Mouse (Mus musculus): ENCODE results near the gene Fgf22. TPM values are rescaled to one million over a fixed set of nuclear protein-coding genes. Genes with fewer than 3 reads are reported as not detected.

Fgf22 gene
- polyA plus RNA-seq, 1 experiment from 2014 or later = 1.8 TPM

DNA sequence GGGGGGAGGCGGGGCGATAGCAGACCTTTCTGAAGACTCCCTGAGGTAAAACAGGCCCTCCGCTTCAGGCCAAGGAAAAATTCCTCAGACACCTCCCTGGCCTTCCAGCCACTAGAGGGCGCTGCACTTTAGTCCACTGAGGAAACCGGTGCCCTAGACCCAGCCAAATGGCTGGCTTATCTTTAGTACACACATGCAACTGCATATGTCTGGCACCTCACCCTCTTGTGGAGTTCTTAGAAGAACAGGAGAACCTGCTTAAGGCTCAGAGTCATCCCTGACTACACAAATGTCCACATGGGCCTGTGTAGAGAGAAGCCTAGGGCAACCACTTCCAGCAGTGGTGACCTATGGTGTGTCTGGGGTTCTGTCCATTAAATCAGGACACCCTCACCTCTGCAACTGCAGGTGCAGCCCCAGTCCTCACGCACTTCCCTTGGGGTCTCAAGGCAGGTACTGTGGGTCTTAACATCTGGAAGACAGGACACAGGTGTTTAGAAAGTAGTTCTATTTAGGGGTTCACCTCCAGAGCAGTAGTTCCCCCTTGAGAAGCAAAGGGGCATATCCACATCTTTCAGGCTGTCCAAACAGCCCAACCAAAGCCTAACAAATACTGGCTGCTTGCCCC is 42.3 kb upstream of the Fgf22 start:
- Histone ChIP-seq H3K4me2 (ENCODE audit: low read length) (no peak overlapping the region), H3K4me3 (ENCODE audit: low read depth, low read length) (no peak overlapping the region), H3K27ac (ENCODE audit: low read length) (no peak overlapping the region), H3K9me3 (replicated peaks; ENCODE audit: control insufficient read depth, low read length, poor library complexity, severe bottlenecking) (no peaks in the 10 kb centered on the region), H3K4me1 (ENCODE audit: control insufficient read depth, insufficient read depth, low read length) (peaks cover 11% of the 10 kb centered on the region), H3K36me3 (ENCODE audit: control insufficient read depth, insufficient read depth, low read length) (peaks cover 16% of the 10 kb centered on the region; the same call in 1 of the 2 replicates), H3K9ac (ENCODE audit: low read depth, low read length) (no peak overlapping the region), H3K27me3 (ENCODE audit: control insufficient read depth, insufficient read depth, low read depth, low read length) (peaks cover 12% of the 10 kb centered on the region)
- 20% methylated on average over 4 of the region's 6 CpGs for WGBS
- no peak for ATAC-seq

DNA sequence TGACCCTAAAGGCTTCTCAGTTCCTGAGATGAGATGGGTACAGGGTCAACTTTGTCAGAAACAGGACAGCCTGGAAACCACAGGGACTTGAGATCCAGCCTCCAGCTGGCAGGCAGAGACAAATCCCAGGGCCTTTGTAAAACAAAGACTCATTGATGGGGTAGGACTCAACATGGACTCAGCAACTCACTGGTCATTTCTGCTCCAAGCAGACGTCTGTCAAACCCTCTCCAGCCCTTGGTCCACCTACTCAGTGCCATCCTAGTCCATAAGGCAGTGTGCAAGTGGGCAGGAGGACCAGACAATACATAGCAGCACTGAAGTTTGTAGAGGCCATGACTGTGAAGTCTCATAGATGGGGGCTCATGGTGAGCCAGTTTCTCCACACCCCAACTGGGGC is 41.7 kb upstream of the Fgf22 start:
- H3K4me1 ChIP-seq (ENCODE audit: control insufficient read depth, insufficient read depth, low read length) = peaks cover 13% of the 10 kb centered on the region
- no peak overlapping the region for H3K27ac ChIP-seq (ENCODE audit: low read length)
- WGBS = 29% methylated on average over 1 of the region's 1 CpGs
- H3K4me3 ChIP-seq (ENCODE audit: low read depth, low read length) = no peak overlapping the region
- no peak overlapping the region for H3K9ac ChIP-seq (ENCODE audit: low read depth, low read length)
- no peak for ATAC-seq
- no peaks in the 10 kb centered on the region for H3K9me3 ChIP-seq (replicated peaks; ENCODE audit: control insufficient read depth, low read length, poor library complexity, severe bottlenecking)
- H3K36me3 ChIP-seq (ENCODE audit: control insufficient read depth, insufficient read depth, low read length) = peaks cover 16% of the 10 kb centered on the region; the same call in 1 of the 2 replicates
- peaks cover 17% of the 10 kb centered on the region for H3K27me3 ChIP-seq (ENCODE audit: control insufficient read depth, insufficient read depth, low read depth, low read length)
- H3K4me2 ChIP-seq (ENCODE audit: low read length) = no peak overlapping the region

DNA sequence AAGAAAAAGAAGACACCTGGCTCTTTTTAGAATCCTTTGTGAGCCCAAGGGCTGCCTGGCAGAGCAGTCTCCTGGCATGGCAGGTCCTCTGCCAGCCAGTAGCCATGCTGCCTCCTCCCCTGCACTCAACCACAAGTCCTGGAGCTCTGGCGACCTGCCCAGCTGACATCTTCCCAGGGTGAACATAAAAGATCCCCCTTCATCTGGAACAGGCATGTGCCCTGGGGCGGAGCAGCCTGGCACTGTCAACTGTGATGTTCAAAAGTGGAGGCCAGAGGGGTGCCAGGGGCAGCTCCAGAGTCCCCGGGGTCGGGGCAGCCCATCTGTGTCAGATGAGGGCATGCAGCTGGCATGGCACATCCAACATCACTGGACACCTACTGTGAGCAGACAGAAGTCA is 39.9 kb upstream of the Fgf22 start:
- WGBS = 72% methylated on average over 4 of the region's 4 CpGs
- H3K27me3 ChIP-seq (ENCODE audit: control insufficient read depth, insufficient read depth, low read depth, low read length) = peaks cover 27% of the 10 kb centered on the region

DNA sequence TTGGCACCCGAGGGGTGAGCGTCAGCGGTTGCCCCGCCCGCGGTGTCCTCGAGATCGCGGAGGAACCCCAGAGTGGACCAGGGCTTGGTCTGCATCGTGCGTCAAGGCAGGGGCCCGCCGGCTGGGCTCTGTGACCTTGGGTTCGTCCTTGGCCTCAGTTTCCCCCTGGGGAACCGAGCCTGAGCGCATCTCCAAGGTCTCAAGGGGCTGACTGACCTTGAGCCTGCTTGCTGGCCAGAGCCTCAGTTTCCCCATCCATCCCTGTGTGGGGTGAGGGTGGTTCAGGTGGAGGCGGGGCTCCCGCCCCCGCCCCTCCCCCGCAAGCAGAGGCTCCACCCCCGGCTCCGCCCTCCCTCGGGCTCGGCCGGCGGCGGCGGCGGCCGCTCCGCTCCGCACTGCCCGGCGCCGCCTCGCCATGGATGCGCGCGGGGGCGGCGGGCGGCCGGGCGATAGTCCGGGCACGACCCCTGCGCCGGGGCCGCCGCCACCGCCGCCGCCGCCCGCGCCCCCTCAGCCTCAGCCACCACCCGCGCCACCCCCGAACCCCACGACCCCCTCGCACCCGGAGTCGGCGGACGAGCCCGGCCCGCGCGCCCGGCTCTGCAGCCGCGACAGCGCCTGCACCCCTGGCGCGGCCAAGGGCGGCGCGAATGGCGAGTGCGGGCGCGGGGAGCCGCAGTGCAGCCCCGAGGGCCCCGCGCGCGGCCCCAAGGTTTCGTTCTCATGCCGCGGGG is 38.5 kb upstream of the Fgf22 start, which contains the start of gene Hcn2:
Gene Hcn2 (plus strand): TSS at position 381 of the 734 bp plus-strand sequence.
- peak within 1 kb of the TSS; percentile 87 for H3K9ac ChIP-seq (ENCODE audit: low read depth, low read length)
- H3K9me3 ChIP-seq (replicated peaks; ENCODE audit: control insufficient read depth, low read length, poor library complexity, severe bottlenecking) = no peaks in the 10 kb centered on the region
- peak within 1 kb of the TSS; percentile 90 for H3K4me2 ChIP-seq (ENCODE audit: low read length)
- peak within 1 kb of the TSS; percentile 86 for H3K4me3 ChIP-seq (ENCODE audit: low read depth, low read length)
- under 1% methylated on average over 48 of the region's 91 CpGs for WGBS
- H3K4me1 ChIP-seq (ENCODE audit: control insufficient read depth, insufficient read depth, low read length) = peaks cover 16% of the 10 kb centered on the region
- H3K27me3 ChIP-seq (ENCODE audit: control insufficient read depth, insufficient read depth, low read depth, low read length) = peaks cover 27% of the 10 kb centered on the region
- ATAC-seq = peak; percentile 54
- H3K27ac ChIP-seq (ENCODE audit: low read length) = peak within 1 kb of the TSS; percentile 64; the same call in 1 of the 2 replicates
- no peaks in the 10 kb centered on the region; the same call in 1 of the 2 replicates for H3K36me3 ChIP-seq (ENCODE audit: control insufficient read depth, insufficient read depth, low read length)

More for the DNA sequence above, 39.9 kb upstream of the Fgf22 start:
- H3K36me3 ChIP-seq (ENCODE audit: control insufficient read depth, insufficient read depth, low read length) = peaks cover 7% of the 10 kb centered on the region; the same call in 1 of the 2 replicates
- no peak overlapping the region for H3K27ac ChIP-seq (ENCODE audit: low read length)
- H3K4me3 ChIP-seq (ENCODE audit: low read depth, low read length) = no peak overlapping the region
- no peaks in the 10 kb centered on the region for H3K9me3 ChIP-seq (replicated peaks; ENCODE audit: control insufficient read depth, low read length, poor library complexity, severe bottlenecking)
- ATAC-seq = no peak
- H3K4me1 ChIP-seq (ENCODE audit: control insufficient read depth, insufficient read depth, low read length) = peaks cover 16% of the 10 kb centered on the region
- no peak overlapping the region for H3K4me2 ChIP-seq (ENCODE audit: low read length)
- H3K9ac ChIP-seq (ENCODE audit: low read depth, low read length) = no peak overlapping the region

DNA sequence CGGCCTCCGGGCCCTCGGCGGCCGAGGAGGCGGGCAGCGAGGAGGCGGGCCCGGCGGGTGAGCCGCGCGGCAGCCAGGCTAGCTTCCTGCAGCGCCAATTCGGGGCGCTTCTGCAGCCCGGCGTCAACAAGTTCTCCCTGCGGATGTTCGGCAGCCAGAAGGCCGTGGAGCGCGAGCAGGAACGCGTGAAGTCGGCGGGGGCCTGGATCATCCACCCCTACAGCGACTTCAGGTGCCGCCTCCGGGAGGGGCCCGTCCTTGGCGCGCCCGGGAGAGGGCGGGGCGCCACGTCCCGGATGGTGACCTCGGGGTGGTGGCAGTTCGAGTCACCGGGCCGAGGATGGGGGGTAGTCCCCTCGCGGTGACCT is 37.9 kb upstream of the Fgf22 start:
- Histone ChIP-seq H3K4me3 (ENCODE audit: low read depth, low read length) (peak overlapping the region; percentile 86), H3K9ac (ENCODE audit: low read depth, low read length) (peak overlapping the region; percentile 87), H3K27ac (ENCODE audit: low read length) (peak overlapping the region; percentile 64; the same call in 1 of the 2 replicates), H3K36me3 (ENCODE audit: control insufficient read depth, insufficient read depth, low read length) (no peaks in the 10 kb centered on the region), H3K4me1 (ENCODE audit: control insufficient read depth, insufficient read depth, low read length) (peaks cover 16% of the 10 kb centered on the region), H3K27me3 (ENCODE audit: control insufficient read depth, insufficient read depth, low read depth, low read length) (peaks cover 27% of the 10 kb centered on the region), H3K9me3 (replicated peaks; ENCODE audit: control insufficient read depth, low read length, poor library complexity, severe bottlenecking) (no peaks in the 10 kb centered on the region), H3K4me2 (ENCODE audit: low read length) (peak overlapping the region; percentile 90)
- under 1% methylated on average over 44 of the region's 44 CpGs for WGBS
- peak; percentile 14; the same call in 1 of the 2 replicates for ATAC-seq

DNA sequence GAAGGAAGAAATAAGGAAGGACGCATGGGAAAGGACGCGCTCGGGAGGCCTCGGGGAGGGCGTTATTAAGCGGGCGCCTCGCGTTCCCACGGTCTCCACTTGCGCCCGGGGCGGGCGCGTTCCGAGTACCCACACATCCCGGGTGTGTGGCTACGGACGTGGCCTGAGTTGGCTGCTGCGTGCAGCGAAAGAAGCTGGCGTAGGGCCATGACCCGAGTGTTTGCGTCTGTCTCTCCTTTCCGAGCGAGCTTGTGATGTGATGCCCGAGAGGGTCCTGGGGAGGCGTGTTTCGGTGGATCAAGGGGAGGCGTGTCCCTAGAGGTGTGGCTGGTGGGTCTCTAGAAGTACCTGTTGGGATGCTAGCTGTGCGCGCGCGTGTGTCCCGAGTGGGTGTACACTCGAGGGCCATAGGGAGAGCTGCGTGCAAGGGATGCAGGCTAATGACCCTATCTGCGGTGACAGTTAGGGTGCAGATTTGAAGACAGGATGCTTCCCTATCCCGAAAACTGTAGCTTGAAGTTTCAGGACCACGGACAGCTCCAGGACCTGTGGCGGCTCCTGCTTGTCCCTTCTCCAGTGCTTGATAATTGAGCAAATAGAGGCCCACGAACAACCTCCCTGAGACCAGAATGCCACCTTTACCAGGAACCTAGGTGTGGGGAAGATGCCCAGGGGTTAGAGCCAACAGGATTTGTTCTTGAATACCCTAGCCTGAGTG is 37.1 kb upstream of the Fgf22 start:
- 0 out of 2 replicates have a peak, but pooled peaks have one; percentile 18 for ATAC-seq

DNA sequence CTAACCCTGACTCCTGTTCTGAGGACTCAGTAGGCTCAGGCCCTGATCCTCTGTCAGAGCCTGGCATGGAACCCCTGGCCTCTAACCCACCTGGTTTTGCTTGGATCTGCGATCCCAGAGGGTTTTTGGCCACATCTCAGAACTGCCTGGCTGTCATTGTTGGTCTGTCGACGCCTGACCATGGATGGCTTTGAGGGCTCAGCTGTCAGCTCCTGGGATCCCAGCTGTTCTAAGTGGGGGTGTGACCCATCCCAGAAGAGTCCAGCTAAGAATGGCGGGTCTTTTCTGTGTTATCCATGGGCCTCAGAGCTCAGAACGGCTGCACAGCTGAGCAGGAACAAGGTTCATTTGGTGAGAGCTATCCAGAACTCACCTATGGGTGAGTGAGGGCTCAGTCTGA is 33.8 kb upstream of the Fgf22 start:
- no peak for ATAC-seq
- no peak overlapping the region for H3K27ac ChIP-seq (ENCODE audit: low read length)
- 68% methylated on average over 5 of the region's 5 CpGs for WGBS

More for the DNA sequence above, 37.1 kb upstream of the Fgf22 start:
- Histone ChIP-seq H3K4me3 (ENCODE audit: low read depth, low read length) (peak overlapping the region; percentile 86), H3K36me3 (ENCODE audit: control insufficient read depth, insufficient read depth, low read length) (no peaks in the 10 kb centered on the region), H3K27me3 (ENCODE audit: control insufficient read depth, insufficient read depth, low read depth, low read length) (peaks cover 27% of the 10 kb centered on the region), H3K4me2 (ENCODE audit: low read length) (peak overlapping the region; percentile 90), H3K9me3 (replicated peaks; ENCODE audit: control insufficient read depth, low read length, poor library complexity, severe bottlenecking) (no peaks in the 10 kb centered on the region), H3K4me1 (ENCODE audit: control insufficient read depth, insufficient read depth, low read length) (peaks cover 16% of the 10 kb centered on the region), H3K9ac (ENCODE audit: low read depth, low read length) (peak overlapping the region; percentile 87), H3K27ac (ENCODE audit: low read length) (no peak overlapping the region)
- WGBS = 5% methylated on average over 42 of the region's 43 CpGs

DNA sequence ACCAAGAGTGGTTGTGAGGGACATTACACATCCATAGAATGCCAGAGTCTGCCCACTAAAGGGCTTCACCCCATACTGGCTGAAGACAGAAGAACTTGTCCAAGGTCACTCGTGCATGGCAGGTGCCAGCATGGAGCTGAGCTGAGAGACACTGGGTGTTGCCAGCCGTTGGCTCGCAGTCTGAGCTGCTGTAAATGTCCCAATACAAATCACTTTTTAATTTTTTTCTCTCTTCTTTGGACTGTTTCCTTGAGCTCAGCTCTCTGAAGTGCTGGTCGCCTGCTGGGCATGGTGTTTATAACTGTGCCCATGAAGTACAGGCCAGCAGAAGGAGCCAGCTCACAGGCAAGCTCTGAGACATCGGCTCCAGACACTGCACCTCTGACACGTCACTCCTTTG is 31.8 kb upstream of the Fgf22 start:
- whole genome bisulfite sequencing = 49% methylated on average over 6 of the region's 6 CpGs
- H3K9me3 ChIP-seq (replicated peaks; ENCODE audit: control insufficient read depth, low read length, poor library complexity, severe bottlenecking) = no peaks in the 10 kb centered on the region
- no peaks in the 10 kb centered on the region; the same call in 1 of the 2 replicates for H3K36me3 ChIP-seq (ENCODE audit: control insufficient read depth, insufficient read depth, low read length)
- H3K27ac ChIP-seq (ENCODE audit: low read length) = no peak overlapping the region
- peak; percentile 33; the same call in 1 of the 2 replicates for ATAC-seq
- no peak overlapping the region for H3K9ac ChIP-seq (ENCODE audit: low read depth, low read length)
- H3K27me3 ChIP-seq (ENCODE audit: control insufficient read depth, insufficient read depth, low read depth, low read length) = peaks cover 11% of the 10 kb centered on the region
- H3K4me1 ChIP-seq (ENCODE audit: control insufficient read depth, insufficient read depth, low read length) = peaks cover 4% of the 10 kb centered on the region
- no peak overlapping the region for H3K4me3 ChIP-seq (ENCODE audit: low read depth, low read length)
- no peak overlapping the region for H3K4me2 ChIP-seq (ENCODE audit: low read length)

More for the DNA sequence above, 33.8 kb upstream of the Fgf22 start:
- H3K36me3 ChIP-seq (ENCODE audit: control insufficient read depth, insufficient read depth, low read length) = no peaks in the 10 kb centered on the region; the same call in 1 of the 2 replicates
- peaks cover 19% of the 10 kb centered on the region for H3K27me3 ChIP-seq (ENCODE audit: control insufficient read depth, insufficient read depth, low read depth, low read length)
- H3K4me1 ChIP-seq (ENCODE audit: control insufficient read depth, insufficient read depth, low read length) = peaks cover 14% of the 10 kb centered on the region
- H3K9ac ChIP-seq (ENCODE audit: low read depth, low read length) = no peak overlapping the region
- no peaks in the 10 kb centered on the region for H3K9me3 ChIP-seq (replicated peaks; ENCODE audit: control insufficient read depth, low read length, poor library complexity, severe bottlenecking)
- no peak overlapping the region for H3K4me3 ChIP-seq (ENCODE audit: low read depth, low read length)
- H3K4me2 ChIP-seq (ENCODE audit: low read length) = no peak overlapping the region

All from midbrain, embryonic 16.5 days (tissue).